Mouse (Mus musculus) adrenal gland, postnatal 25 days (tissue): ENCODE measurements around the gene Thnsl2. TPM values are rescaled to one million over a fixed set of nuclear protein-coding genes. Genes with fewer than 3 reads are reported as not detected.
A peak's percentile ranks its signal among the peaks of the same experiment; 100 is the strongest.

Experiments used
- DNase-seq: peaks from one replicate; pipeline ENCODE4 v3.0.0; 2021; ENCODE audit warnings: mixed read lengths
- total RNA-seq: library from RNA; stranded (reverse); gene quantifications from 2 replicates; pipeline ENCODE4 v1.2.3, GENCODE M21; 2021

The Thnsl2 gene
- total RNA-seq, 1 experiment from 2014 or later = 22.8 TPM

GRCm38 (mm10) chr6:71133559-71133958, 10.7 kb downstream of the Thnsl2 start:
- no peak for DNase-seq

DNA sequence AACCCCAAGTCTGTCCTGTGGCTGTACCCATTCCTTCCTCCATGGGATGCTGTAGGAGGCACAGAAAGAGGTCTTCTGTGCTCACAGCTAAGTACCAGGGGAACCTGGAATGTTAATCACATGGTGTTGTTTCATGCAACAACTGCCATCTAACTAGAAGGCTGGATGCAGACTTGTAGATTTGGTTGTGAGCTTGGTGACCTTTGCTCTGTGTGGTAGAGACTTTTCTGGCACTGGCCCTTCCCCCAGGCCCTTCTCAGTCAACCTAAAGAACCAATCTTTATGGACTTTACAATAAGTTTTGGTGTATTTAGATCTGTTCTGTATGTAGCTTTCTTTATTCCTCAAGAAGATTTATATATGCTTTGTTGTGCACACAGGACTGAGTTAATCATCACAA, 13.2 kb downstream of the Thnsl2 start:
- DNase-seq = no peak

DNA sequence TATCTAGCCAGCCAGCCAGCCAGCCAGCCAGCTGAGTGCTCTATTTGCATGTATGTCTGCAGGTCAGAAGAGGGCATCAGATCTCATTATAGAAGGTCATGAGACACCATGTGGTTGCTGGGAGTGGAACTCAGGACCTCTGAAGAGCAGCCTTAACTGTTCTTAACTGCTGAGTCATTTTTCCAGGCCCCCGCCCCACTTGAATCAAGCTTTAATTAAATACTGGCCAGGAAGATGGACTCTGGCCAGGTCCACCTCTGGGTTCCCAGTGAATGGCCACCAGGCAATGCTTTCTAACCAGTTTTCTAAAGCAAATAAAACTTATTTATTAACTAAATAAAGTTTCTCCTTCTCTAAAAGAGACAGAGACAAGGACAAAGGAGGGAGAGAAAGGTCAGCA, 14.0 kb downstream of the Thnsl2 start:
- no peak for DNase-seq

DNA sequence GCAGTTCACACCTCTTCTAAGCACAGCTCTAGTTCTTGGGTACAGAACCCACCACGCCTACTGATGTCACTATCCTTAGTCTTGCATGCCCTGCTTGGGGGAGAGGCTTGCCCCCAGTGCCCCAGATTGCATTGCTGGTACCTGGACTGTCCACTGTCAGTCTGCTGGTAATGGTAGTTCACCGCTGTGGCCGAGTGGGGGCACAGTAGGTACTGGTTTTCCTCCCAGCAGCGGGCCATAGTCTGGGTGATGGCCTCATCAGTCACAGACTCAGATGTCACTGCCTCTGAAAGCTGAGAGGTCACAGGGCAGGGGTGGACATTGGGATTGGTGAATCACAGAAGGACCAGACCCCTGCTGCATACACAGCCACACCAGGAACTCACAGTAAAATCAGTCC, 15.2 kb downstream of the Thnsl2 start:
- DNase-seq = no peak

- no peak for DNase-seq
These were observed 17.9 kb downstream of the Thnsl2 start for GRCm38 (mm10) chr6:71126290-71126689.

DNA sequence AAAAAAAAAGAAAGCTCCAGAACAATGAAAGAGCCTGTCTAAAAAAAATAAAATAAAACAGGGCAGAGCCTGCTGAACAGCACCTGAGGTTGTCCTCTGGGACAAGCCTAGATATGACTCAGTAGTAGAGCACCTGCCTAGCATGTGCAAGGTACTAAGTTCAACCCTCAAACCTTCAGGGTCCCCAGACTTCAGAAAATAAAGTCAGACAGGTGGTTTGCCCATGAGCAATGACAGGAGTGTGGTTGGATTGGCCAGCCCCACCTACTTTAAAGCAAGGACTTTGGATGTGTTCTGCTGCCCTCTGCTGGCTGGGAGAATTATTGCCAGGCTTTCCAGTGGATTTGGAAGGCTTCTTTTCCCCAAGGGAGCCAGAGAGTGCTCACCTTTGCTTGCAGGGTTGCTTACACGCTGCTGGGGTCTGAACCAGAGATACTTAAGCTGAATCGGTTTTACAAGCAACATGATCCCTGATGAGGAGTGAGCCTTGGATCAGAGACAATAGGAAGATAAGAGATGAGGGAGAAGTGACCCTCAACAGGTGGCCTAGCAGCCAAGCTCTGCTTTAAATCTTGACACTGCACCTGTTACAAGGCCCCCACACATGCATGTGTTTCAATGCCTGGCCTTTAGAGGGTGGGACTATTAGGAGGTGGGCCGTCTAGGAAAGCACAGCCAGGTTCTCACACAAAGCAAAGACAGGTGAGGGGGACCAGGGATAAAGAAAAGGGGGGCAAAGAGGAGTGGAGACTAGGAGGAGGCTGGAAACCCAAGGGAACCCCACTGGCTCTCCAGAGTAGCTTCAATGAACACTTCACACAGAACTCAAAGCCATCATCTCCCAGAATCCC, 19.0 kb downstream of the Thnsl2 start:
- peak; percentile 80 for DNase-seq

GRCm38 (mm10) chr6:71119577-71120254, 24.5 kb downstream of the Thnsl2 start:
- DNase-seq = no peak

GRCm38 (mm10) chr6:71111419-71112113, 32.7 kb downstream of the Thnsl2 start:
- peak; percentile 6 for DNase-seq

DNA sequence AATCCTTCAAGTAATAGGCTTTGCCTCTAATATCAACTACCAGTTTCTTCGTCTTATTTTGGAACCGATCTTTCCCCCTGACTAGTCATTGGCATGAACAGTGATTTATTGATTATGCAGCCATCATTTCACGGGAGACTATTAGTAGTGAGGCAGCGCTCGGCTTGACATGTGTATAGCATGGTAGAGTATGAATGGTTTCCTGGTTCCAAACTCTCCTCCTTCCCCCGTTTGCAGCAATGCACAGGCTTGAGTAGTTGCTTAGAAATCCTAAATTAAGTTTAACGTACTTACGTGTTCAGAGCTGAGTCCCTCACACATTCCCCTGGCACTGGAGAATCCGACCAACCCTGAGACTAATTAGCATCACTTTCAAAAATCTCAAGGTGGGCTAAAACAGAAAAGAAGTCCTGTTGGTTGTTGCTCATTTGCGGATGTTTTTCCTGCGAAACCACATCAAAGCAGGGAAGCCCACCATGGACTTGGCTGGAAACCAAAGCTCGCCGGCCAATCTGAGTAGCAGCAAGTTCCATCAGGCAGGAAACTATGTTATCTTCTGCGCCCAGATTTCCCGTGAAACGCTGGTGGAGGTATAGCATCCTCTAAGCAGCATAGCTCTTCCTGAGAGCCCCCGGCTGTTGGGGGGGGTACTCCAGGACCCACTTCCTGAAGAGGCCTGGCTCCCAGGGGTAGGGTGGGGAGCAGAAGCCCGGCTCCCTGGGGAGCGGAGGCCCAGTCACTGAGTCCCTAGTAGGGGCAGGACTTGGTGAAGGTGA, 37.9 kb downstream of the Thnsl2 start:
- no peak for DNase-seq

GRCm38 (mm10) chr6:71096126-71096525, 48.1 kb downstream of the Thnsl2 start:
- DNase-seq = no peak

DNA sequence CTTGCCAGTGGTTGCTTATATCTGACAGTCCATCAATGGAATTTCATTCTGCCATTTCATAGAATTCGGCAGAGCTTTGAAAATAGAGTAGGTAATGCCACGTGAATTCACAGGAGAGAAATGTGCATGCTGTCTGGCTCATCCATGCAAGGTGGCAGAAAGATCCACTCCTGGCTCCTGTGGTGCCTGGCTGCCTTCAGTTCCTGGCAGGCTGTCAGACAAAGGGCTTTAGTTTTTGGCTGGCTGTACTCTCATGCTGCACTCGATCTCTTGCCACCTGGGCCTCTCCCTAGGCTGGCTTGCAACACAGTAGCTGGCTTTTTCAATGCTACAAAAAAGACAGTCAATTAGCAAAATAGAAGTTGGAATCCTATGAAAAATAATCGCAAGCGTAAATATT, 49.5 kb downstream of the Thnsl2 start:
- DNase-seq = no peak

DNA sequence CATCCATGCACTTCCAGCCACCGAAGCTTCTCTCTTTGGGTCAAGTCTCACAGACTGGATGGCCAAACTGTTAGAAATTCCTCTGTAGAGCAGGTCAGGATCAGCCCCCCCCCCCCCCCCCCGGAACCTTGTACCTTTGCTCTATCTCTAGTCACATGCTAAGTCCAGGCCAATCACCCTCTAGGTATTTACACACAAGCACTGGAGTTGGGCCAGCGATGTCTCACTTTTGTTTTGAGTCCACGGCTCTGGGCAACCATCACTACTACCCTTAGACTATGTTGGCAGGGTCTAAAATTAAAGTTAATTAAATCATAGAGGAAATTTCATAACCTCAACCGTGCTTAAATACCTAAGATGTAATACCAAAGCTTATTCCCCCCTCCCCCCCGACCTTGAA, 50.6 kb downstream of the Thnsl2 start:
- no peak for DNase-seq

GRCm38 (mm10) chr6:71090475-71090874, 53.8 kb downstream of the Thnsl2 start:
- DNase-seq = no peak

GRCm38 (mm10) chr6:71089735-71090134, 54.5 kb downstream of the Thnsl2 start:
- no peak for DNase-seq

DNA sequence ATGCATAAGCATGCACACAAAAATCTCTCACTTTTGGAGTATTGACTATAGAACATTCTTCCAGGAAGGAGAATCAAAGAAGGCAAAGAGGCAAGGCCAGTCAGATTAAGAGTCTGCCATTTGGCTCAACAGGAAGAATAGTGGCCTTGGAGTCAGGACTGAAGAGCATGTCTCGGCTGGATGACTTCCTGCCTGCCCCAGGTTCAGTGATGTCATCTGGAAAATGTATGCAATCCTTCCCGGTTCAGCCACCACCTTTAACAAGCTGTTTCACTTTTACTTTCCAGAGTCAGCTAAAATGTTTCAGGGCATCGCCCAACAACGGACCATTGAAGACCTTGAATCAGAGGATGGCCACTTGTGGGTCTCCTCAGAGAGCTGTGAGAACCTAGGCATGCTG, 55.2 kb downstream of the Thnsl2 start:
- DNase-seq = no peak

- DNase-seq = no peak
These were observed 60.8 kb downstream of the Thnsl2 start for GRCm38 (mm10) chr6:71083441-71083840.

DNA sequence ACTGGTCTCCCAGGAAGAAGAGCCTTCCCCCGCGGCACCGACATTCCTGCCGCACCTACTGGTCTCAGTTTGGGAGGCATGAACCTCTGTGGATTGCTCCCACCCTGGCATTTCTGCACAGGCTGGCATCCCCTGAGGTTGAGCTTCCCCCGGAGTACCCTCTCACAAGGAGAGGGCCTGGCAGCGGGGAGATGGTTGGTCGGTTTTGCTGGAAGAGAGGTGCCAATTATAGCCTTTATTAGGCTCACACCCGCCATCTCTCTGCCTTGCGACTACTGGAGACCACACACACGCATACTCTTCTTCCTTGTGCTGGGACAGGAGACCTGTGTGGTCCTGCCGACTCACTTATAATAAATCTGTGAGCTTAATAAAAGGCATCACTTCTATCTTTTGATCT, 62.2 kb downstream of the Thnsl2 start:
- no peak for DNase-seq

DNA sequence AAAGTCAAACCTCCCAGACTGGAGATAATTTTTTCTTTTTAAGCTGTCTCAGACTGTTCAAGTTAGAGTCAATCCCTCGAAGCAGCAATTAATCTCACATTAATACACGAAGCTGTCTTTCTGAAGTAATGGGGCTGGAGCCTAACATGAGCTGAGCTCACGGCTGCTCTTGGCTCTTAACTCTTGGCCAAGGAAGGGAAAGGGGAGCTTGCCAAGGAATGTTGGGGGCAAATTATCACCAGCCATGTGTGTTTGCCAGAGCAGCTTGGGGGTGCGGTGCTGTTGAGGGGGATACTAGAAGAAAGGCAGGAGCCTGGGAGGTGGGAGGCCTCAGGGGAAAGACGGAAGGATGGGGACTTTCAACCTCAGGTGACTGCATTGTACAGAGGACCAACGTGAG, 63.0 kb downstream of the Thnsl2 start:
- DNase-seq = no peak
